Mouse (Mus musculus): Measurements from ENCODE around the gene Zbtb42. TPM values are rescaled to one million over a fixed set of nuclear protein-coding genes. Genes with fewer than 3 reads are reported as not detected.

The Zbtb42 gene
- polyA plus RNA-seq, 1 experiment: 1.7 TPM

DNA sequence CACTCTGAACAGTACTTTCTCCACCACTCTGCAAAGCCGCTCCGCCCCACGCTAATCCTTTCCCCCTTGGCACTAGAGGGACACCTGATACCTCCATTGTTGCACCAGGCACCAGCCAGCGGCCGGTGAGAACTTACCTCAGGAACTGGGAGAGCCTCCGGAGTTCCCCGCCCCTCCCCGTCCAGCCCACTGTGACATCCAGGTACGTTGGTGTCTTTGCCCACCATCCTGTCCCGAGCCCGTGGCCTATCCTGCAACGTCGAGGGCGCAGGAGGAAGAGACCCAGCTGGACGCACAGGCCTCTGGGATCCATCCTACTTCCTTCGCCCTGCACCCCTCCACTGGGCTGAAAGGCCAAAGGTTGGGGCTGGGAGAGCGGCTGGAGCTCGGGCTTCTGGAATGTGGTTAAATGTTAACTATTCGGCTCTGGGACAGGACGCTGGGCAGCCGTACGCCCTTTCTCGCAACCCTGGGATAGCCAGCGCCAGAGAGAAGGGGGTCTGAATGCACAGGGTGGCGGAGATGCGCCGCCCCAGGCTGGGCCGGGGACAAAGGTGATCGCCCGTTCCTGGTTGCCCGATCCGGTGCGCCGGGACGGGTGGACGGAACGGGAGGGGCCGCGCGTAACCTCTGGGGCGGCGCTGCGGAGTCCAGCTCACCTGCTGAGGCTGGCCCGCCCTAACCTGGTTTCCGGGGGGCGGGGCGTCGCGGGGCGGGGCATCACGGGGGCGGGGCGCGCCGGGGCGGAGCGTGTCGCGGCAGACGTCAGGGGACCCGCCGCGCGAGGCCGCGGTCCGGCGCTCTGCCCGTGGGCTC, 43.0 kb downstream of the Zbtb42 start:
- Histone ChIP-seq H3K4me1 (ENCODE audit: control insufficient read depth, insufficient read depth, low read length) (no peaks in the 10 kb centered on the region), H3K27ac (ENCODE audit: insufficient read depth, low read length) (no peak overlapping the region), H3K4me3 (ENCODE audit: insufficient read depth, low read length) (peak overlapping the region; percentile 63)
- no peak for TF ChIP-seq CTCF (IDR thresholded peaks at IDR 0.05; ENCODE audit: extremely low read depth, insufficient read depth, low read length)
- TF ChIP-seq POLR2A (IDR thresholded peaks at IDR 0.05; ENCODE audit: extremely low read depth, insufficient read depth, low read length): 0 out of 2 replicates have a peak, but pooled peaks have one; percentile 26

DNA sequence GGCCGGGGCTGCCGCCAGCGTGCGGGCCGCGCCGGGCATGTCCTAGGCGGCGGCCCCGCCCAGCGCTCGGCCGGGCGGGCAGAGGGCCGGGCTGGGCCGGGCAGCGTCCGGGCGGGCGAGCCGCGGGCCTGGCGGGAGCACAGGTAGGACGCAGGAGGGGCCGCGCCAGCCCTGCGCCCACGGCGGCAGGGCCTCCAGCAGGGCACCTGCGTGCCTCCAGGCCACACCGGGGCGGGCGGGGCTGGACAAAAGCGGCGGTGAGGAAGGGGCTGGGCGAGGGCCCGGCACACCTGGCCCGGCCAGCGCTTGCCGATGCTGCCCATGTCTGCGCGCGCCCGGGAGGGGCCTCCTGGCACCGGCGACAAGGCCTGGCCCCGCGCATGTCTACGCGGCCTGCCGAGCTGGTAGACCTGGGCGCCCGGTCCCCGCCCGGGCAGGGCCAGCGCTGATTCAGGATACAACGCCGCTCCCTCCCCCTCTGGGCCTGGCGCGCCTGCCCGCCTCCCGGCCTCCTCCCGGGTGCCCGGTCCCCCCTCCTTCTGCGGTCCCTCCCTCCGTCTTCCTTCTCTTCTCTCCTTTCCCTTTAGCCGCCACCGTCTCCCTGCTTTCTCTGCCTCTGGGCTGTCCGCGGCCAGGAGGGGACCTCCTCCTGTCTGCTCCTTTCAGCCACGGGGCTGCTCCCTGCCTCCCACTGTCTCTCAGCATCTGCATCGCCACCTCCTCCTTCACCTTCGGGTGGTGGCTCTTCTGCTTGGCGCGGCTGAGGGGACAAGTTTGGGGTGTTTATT, 43.8 kb downstream of the Zbtb42 start:
- peak overlapping the region; percentile 63 for H3K4me3 ChIP-seq (ENCODE audit: insufficient read depth, low read length)
- H3K27ac ChIP-seq (ENCODE audit: insufficient read depth, low read length): peak overlapping the region; percentile 42; the same call in 1 of the 2 replicates
- TF ChIP-seq POLR2A (IDR thresholded peaks at IDR 0.05; ENCODE audit: extremely low read depth, insufficient read depth, low read length): 0 out of 2 replicates have a peak, but pooled peaks have one; percentile 9
- TF ChIP-seq CTCF (IDR thresholded peaks at IDR 0.05; ENCODE audit: extremely low read depth, insufficient read depth, low read length): no peak
- H3K4me1 ChIP-seq (ENCODE audit: control insufficient read depth, insufficient read depth, low read length): no peaks in the 10 kb centered on the region

DNA sequence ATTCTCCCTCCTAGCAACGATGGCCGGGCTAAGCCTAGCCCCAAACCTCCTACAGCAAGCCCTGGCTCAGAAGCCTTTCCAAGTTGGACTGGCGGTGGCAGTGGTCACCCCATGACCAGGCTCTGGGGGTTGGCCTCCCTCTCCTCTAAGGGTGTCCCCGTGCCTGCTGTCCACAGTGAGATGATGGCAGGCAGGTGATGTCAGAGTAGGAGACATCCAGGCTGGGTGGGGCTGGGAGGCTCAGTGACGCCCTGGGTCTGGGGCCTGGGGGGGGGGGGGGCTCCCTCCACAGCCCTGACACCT, 44.4 kb downstream of the Zbtb42 start:
- Histone ChIP-seq H3K4me3 (ENCODE audit: insufficient read depth, low read length) (peak overlapping the region; percentile 63), H3K27ac (ENCODE audit: insufficient read depth, low read length) (peak overlapping the region; percentile 15; the same call in 1 of the 2 replicates), H3K4me1 (ENCODE audit: control insufficient read depth, insufficient read depth, low read length) (peaks cover 1% of the 10 kb centered on the region; the same call in 1 of the 2 replicates)
- no peak for TF ChIP-seq CTCF (IDR thresholded peaks at IDR 0.05; ENCODE audit: extremely low read depth, insufficient read depth, low read length)
- TF ChIP-seq POLR2A (IDR thresholded peaks at IDR 0.05; ENCODE audit: extremely low read depth, insufficient read depth, low read length): 0 out of 2 replicates have a peak, but pooled peaks have one; percentile 0

DNA sequence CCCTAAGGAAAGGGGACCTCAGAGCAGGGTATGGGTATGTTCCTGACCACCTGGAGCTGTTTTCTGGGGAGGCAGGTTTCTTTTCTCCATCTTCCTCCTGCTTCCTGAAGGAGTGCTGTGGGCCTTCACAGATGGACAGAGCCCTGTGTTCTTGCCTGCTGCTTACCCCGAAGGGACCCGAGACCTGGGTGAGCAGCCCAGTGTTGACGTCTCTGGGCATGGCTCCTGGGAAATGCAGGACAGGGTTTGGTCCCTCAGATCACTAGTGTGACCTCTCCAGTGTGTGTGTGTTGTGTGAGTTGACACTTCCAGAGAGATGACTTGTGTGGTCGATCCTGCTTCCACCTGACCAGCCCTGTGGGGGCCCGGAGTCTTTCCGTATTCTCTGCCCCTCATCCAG, 44.8 kb downstream of the Zbtb42 start:
- peaks cover 1% of the 10 kb centered on the region; the same call in 1 of the 2 replicates for H3K4me1 ChIP-seq (ENCODE audit: control insufficient read depth, insufficient read depth, low read length)
- TF ChIP-seq POLR2A (IDR thresholded peaks at IDR 0.05; ENCODE audit: extremely low read depth, insufficient read depth, low read length) (no peak), CTCF (IDR thresholded peaks at IDR 0.05; ENCODE audit: extremely low read depth, insufficient read depth, low read length) (no peak)
- H3K27ac ChIP-seq (ENCODE audit: insufficient read depth, low read length): no peak overlapping the region
- H3K4me3 ChIP-seq (ENCODE audit: insufficient read depth, low read length): peak overlapping the region; percentile 63; the same call in 1 of the 2 replicates

DNA sequence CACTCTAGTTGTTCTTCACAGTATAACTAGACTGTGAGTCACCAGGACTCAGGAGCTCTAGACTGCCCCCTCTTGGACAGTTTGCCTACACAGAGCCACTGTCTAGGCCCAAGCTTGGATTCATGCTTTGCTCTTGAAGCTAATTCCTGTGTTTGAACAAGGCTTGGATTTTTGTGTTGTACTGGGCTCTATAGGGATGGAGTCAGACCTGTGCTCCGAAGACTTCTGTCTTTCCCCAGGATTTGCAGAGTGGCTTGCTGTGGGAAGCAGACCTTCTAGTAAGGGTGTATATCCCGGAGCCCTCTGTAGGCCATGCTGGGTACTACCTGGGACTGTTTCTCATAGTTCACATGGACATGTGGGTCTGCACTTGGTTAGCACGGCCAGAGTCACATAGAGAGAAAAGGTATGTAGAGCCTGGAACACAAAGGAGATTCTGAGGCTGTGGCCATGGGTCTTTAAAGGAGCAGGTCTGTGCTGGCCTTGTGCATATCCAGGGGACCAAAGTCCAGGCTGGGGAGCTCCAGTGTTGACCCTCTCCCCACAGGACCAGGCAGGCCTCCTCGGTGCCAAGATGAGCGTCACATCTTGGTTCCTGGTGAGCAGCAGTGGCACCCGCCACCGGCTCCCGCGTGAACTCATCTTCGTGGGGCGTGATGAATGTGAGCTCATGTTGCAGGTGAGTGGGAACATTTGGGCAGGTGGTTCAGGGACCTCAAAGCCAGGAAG, 45.6 kb downstream of the Zbtb42 start:
- no peak for TF ChIP-seq POLR2A (IDR thresholded peaks at IDR 0.05; ENCODE audit: extremely low read depth, insufficient read depth, low read length)
- peak; percentile 50 for TF ChIP-seq CTCF (IDR thresholded peaks at IDR 0.05; ENCODE audit: extremely low read depth, insufficient read depth, low read length)
- Histone ChIP-seq H3K4me1 (ENCODE audit: control insufficient read depth, insufficient read depth, low read length) (peaks cover 1% of the 10 kb centered on the region; the same call in 1 of the 2 replicates), H3K27ac (ENCODE audit: insufficient read depth, low read length) (no peak overlapping the region), H3K4me3 (ENCODE audit: insufficient read depth, low read length) (no peak overlapping the region)

DNA sequence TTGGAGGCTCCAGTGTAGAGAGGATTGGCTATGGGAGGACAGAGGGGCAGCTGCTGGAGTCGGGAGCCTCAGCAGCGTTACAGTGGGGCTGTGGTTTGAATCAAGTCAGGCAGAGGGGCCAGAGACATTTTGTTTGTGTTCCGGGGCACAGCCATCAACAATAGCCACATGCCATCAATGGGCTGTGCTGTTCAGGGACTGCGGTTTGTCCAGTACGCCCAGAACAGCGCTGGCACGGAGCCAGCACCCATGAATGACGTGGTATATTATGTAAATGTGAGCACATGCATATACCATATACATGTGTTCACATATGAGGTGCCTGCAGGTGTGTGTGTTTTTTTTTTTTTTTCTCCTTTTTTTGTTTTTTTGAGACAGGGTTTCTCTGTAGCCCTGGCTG, 49.2 kb downstream of the Zbtb42 start:
- Histone ChIP-seq H3K27ac (ENCODE audit: insufficient read depth, low read length) (no peak overlapping the region), H3K4me1 (ENCODE audit: control insufficient read depth, insufficient read depth, low read length) (peaks cover 3% of the 10 kb centered on the region), H3K4me3 (ENCODE audit: insufficient read depth, low read length) (no peak overlapping the region)
- TF ChIP-seq CTCF (IDR thresholded peaks at IDR 0.05; ENCODE audit: extremely low read depth, insufficient read depth, low read length) (no peak), POLR2A (IDR thresholded peaks at IDR 0.05; ENCODE audit: extremely low read depth, insufficient read depth, low read length) (no peak)

DNA sequence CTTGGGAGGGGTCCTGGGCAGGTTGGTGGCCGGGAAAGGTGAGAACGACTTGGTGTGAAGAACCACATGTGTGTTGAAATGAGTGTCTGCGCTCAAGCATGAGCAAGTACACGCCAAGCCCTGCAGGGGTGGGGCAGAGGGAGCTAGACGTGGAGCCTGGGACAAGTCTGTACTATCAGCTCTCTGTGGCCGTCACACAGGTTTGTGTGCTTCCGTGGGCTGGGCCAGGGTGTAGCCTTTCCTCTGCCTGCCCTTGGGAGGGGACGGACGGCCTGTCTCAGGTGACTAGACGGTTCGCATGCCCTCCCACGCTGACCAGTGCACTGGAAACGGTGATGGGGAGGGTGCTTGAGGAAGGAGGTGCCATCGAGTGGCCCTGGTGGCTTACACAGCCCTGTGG, 52.2 kb downstream of the Zbtb42 start:
- Histone ChIP-seq H3K4me3 (ENCODE audit: insufficient read depth, low read length) (no peak overlapping the region), H3K27ac (ENCODE audit: insufficient read depth, low read length) (no peak overlapping the region), H3K4me1 (ENCODE audit: control insufficient read depth, insufficient read depth, low read length) (peaks cover 3% of the 10 kb centered on the region)
- no peak for TF ChIP-seq POLR2A (IDR thresholded peaks at IDR 0.05; ENCODE audit: extremely low read depth, insufficient read depth, low read length)
- TF ChIP-seq CTCF (IDR thresholded peaks at IDR 0.05; ENCODE audit: extremely low read depth, insufficient read depth, low read length): no peak

Other genes with a start within 250 kb of the Zbtb42 start
- 0.06 TPM in 1 of 2 replicates, not detected in the other for gene A530016L24Rik, start 189.4 kb upstream of the Zbtb42 start, polyA plus RNA-seq (2012; rRNA removed)
- gene Tmem179, start 162.1 kb upstream of the Zbtb42 start, polyA plus RNA-seq (2012; rRNA removed): 140 and 145 TPM in 2 replicates
- gene Inf2, start 90.0 kb upstream of the Zbtb42 start, polyA plus RNA-seq (2012; rRNA removed): 104 and 122 TPM in 2 replicates
- gene Adssl1, start 58.8 kb upstream of the Zbtb42 start, polyA plus RNA-seq (2012; rRNA removed): 38.0 and 44.6 TPM in 2 replicates
- 25.6 and 29.3 TPM in 2 replicates for gene Siva1, start 34.1 kb upstream of the Zbtb42 start, polyA plus RNA-seq (2012; rRNA removed)
- gene Akt1, start 3.9 kb upstream of the Zbtb42 start, polyA plus RNA-seq (2012; rRNA removed): 168 and 178 TPM in 2 replicates
- gene Cep170b, start 41.6 kb downstream of the Zbtb42 start, polyA plus RNA-seq (2012; rRNA removed): 129 and 131 TPM in 2 replicates
- gene Pld4, start 81.8 kb downstream of the Zbtb42 start, polyA plus RNA-seq (2012; rRNA removed): 16.3 and 18.9 TPM in 2 replicates
- gene Ahnak2, start 123.8 kb downstream of the Zbtb42 start, polyA plus RNA-seq (2012; rRNA removed): 1.1 and 1.7 TPM in 2 replicates
- 12.6 and 13.3 TPM in 2 replicates for gene Clba1, start 130.1 kb downstream of the Zbtb42 start, polyA plus RNA-seq (2012; rRNA removed)
- 10.6 and 11.0 TPM in 2 replicates for gene Cdca4, start 150.6 kb downstream of the Zbtb42 start, polyA plus RNA-seq (2012; rRNA removed)
- 0.04 TPM in 1 of 2 replicates, not detected in the other for gene Gpr132, start 189.4 kb downstream of the Zbtb42 start, polyA plus RNA-seq (2012; rRNA removed)

Measured in cortical plate, adult 2 months (tissue).